ENCODE assay signal across 9 mouse cellular contexts in genomic region chr4:134357461-134357771, GRCm38 (mm10). TPM values are rescaled to one million over a fixed set of nuclear protein-coding genes. Genes with fewer than 3 reads are reported as not detected.
DNase-seq lines count a peak whose midpoint lies in the region; ATAC-seq and TF ChIP-seq lines count a peak whose summit lies in the region.
"Had no signal": no experiment of that assay in that cellular context is flagged by ENCODE, and none has a peak within 500 bp of the region (broad histone marks: within the 10 kb centered on the region; RNA-seq: fewer than 3 reads in every experiment).

No protein-coding gene starts in this region.

- 0 out of 2 replicates have a peak overlapping the region, but pooled peaks have one; percentile 27 for H3K9ac ChIP-seq in hindbrain, embryonic 11.5 days (ENCODE audit: low read depth, low read length)

- peak overlapping the region; percentile 28; the same call in 1 of the 2 replicates for H3K4me2 ChIP-seq in hindbrain, embryonic 11.5 days (replicated peaks; ENCODE audit: low read depth, low read length)

- H3K4me1 ChIP-seq in heart, embryonic 10.5 days: peaks cover 57% of the 10 kb centered on the region
- H3K4me1 ChIP-seq in E14TG2a.4 (replicated peaks; ENCODE audit: low read depth, low read length): peaks cover 57% of the 10 kb centered on the region
- no peaks in the 10 kb centered on the region for H3K4me1 ChIP-seq in hindbrain, embryonic 11.5 days (replicated peaks; ENCODE audit: control insufficient read depth, insufficient read depth, low read length)
- peaks cover 14% of the 10 kb centered on the region for H3K4me1 ChIP-seq in midbrain, embryonic 10.5 days

- no peak overlapping the region for H3K27ac ChIP-seq in heart, embryonic 10.5 days
- no peak overlapping the region for H3K27ac ChIP-seq in hindbrain, embryonic 11.5 days (ENCODE audit: low read depth, low read length)
- peak overlapping the region; percentile 50; the same call in 1 of the 2 replicates for H3K27ac ChIP-seq in midbrain, embryonic 10.5 days (replicated peaks)

- H3K9me3 ChIP-seq in heart, embryonic 10.5 days: no peaks in the 10 kb centered on the region
- H3K9me3 ChIP-seq in E14TG2a.4 (ENCODE audit: low read length): no peaks in the 10 kb centered on the region
- H3K9me3 ChIP-seq in hindbrain, embryonic 11.5 days (ENCODE audit: control insufficient read depth, low read length): no peaks in the 10 kb centered on the region
- H3K9me3 ChIP-seq in midbrain, embryonic 10.5 days (replicated peaks): no peaks in the 10 kb centered on the region

- 35% methylated on average over 17 of the region's 17 CpGs for WGBS in heart, embryonic 10.5 days
- WGBS in hindbrain, embryonic 11.5 days: 36% methylated on average over 17 of the region's 17 CpGs
- 30% methylated on average over 17 of the region's 17 CpGs for WGBS in midbrain, embryonic 10.5 days

- ATAC-seq in hindbrain, embryonic 11.5 days (ENCODE audit: low FRiP score): no peak

- no peak for DNase-seq in heart, embryonic 10.5 days (ENCODE audit: low spot score)
- no peak for DNase-seq in heart, postnatal 36 days
- DNase-seq in hindbrain, embryonic 11.5 days (ENCODE audit: low spot score): no peak
- DNase-seq in midbrain, embryonic 10.5 days (ENCODE audit: low spot score): peak; percentile 17
- DNase-seq in layer of hippocampus, adult 11-12 months (ENCODE audit: low spot score): no peak
- DNase-seq in spleen, adult 12 weeks (ENCODE audit: low spot score): no peak
- DNase-seq in retina, embryonic 14.5 days (ENCODE audit: low spot score): no peak

- peak overlapping the region; percentile 23; the same call in 1 of the 2 replicates for H3K4me3 ChIP-seq in heart, embryonic 10.5 days
- peak overlapping the region; percentile 41; the same call in 1 of the 2 replicates for H3K4me3 ChIP-seq in E14TG2a.4 (replicated peaks; ENCODE audit: low read length)
- no peak overlapping the region for H3K4me3 ChIP-seq in hindbrain, embryonic 11.5 days (ENCODE audit: low read depth, low read length)
- H3K4me3 ChIP-seq in midbrain, embryonic 10.5 days: peak overlapping the region; percentile 40

- intact Hi-C loops in heart, postnatal 36 days (cut with DNase I): loop anchor here (2.0 to 5.0 kb wide), 3 partner anchors 43 to 95 kb away; partner anchors contain the start of gene Trim63

- TF ChIP-seq CTCF in E14TG2a.4 (conservative IDR thresholded peaks at IDR 0.05; ENCODE audit: low read length): no peak

- H3K36me3 ChIP-seq in heart, embryonic 10.5 days: no peaks in the 10 kb centered on the region
- H3K36me3 ChIP-seq in E14TG2a.4 (ENCODE audit: insufficient read depth, low read length): peaks cover 14% of the 10 kb centered on the region; the same call in 1 of the 2 replicates
- no peaks in the 10 kb centered on the region for H3K36me3 ChIP-seq in hindbrain, embryonic 11.5 days (ENCODE audit: control insufficient read depth, insufficient read depth, low read length)
- H3K36me3 ChIP-seq in midbrain, embryonic 10.5 days: no peaks in the 10 kb centered on the region

- H3K27me3 ChIP-seq in heart, embryonic 10.5 days (ENCODE audit: insufficient read depth, poor library complexity, severe bottlenecking): peaks cover 33% of the 10 kb centered on the region
- H3K27me3 ChIP-seq in E14TG2a.4 (ENCODE audit: insufficient read depth, low read length): peaks cover 3% of the 10 kb centered on the region; the same call in 1 of the 2 replicates
- H3K27me3 ChIP-seq in hindbrain, embryonic 11.5 days (ENCODE audit: control insufficient read depth, insufficient read depth, low read length): peaks cover 8% of the 10 kb centered on the region; the same call in 1 of the 2 replicates
- H3K27me3 ChIP-seq in midbrain, embryonic 10.5 days (ENCODE audit: low read depth, poor library complexity, severe bottlenecking): peaks cover 41% of the 10 kb centered on the region

RNA-seq across cellular contexts. Expression of gene Slc30a2, which starts 14.4 kb away (rescaled TPM):
- polyA plus RNA-seq in heart, embryonic 10.5 days (2016; fragmentation: Nextera tagmentation; extraction: Ambion mirVana): 0.09 and 0.36 TPM in 2 replicates
- total RNA-seq in heart, postnatal 36 days (2021): under 1 TPM; 0.35 to 0.50 TPM
- polyA plus RNA-seq in hindbrain, embryonic 11.5 days (2014; fragmentation: Nextera tagmentation; extraction: Ambion mirVana): not detected in 2 replicates
- polyA plus RNA-seq in midbrain, embryonic 10.5 days (2016; fragmentation: Nextera tagmentation; extraction: Ambion mirVana): 0.10 TPM in 1 of 2 replicates, not detected in the other
- total RNA-seq: layer of hippocampus, postnatal 10 days had no signal

RNA-seq across cellular contexts. Expression of gene Extl1, which starts 26.2 kb away (rescaled TPM):
- polyA plus RNA-seq in heart, embryonic 10.5 days (2016; fragmentation: Nextera tagmentation; extraction: Ambion mirVana): 1.9 and 2.8 TPM in 2 replicates
- 10 to 100 TPM; 17.3 to 20.0 TPM for total RNA-seq in heart, postnatal 36 days (2021)
- 0.18 and 0.26 TPM in 2 replicates for polyA plus RNA-seq in hindbrain, embryonic 11.5 days (2014; fragmentation: Nextera tagmentation; extraction: Ambion mirVana)
- 0.23 and 0.39 TPM in 2 replicates for polyA plus RNA-seq in midbrain, embryonic 10.5 days (2016; fragmentation: Nextera tagmentation; extraction: Ambion mirVana)

RNA-seq across cellular contexts. Expression of gene Pafah2, which starts 38.7 kb away (rescaled TPM):
- 8.0 and 9.6 TPM in 2 replicates for polyA plus RNA-seq in heart, embryonic 10.5 days (2016; fragmentation: Nextera tagmentation; extraction: Ambion mirVana)
- total RNA-seq in heart, postnatal 36 days (2021): 1 to 10 TPM; 6.8 to 8.0 TPM
- 7.9 and 10.2 TPM in 2 replicates for polyA plus RNA-seq in hindbrain, embryonic 11.5 days (2014; fragmentation: Nextera tagmentation; extraction: Ambion mirVana)
- 7.2 and 8.9 TPM in 2 replicates for polyA plus RNA-seq in midbrain, embryonic 10.5 days (2016; fragmentation: Nextera tagmentation; extraction: Ambion mirVana)

RNA-seq across cellular contexts. Expression of gene Trim63, which starts 42.5 kb away (rescaled TPM):
- polyA plus RNA-seq in heart, embryonic 10.5 days (2016; fragmentation: Nextera tagmentation; extraction: Ambion mirVana): 47.5 and 77.0 TPM in 2 replicates
- 100 to 1,000 TPM; 234 to 314 TPM for total RNA-seq in heart, postnatal 36 days (2021)
- 0.12 and 0.32 TPM in 2 replicates for polyA plus RNA-seq in hindbrain, embryonic 11.5 days (2014; fragmentation: Nextera tagmentation; extraction: Ambion mirVana)
- 0.36 and 0.87 TPM in 2 replicates for polyA plus RNA-seq in midbrain, embryonic 10.5 days (2016; fragmentation: Nextera tagmentation; extraction: Ambion mirVana)
